Mouse (Mus musculus): ENCODE data around the gene Abl2. TPM values are rescaled to one million over a fixed set of nuclear protein-coding genes. Genes with fewer than 3 reads are reported as not detected.

Gene Abl2
- polyA plus RNA-seq, 1 experiment from 2014 or later = 3.9 TPM

DNA sequence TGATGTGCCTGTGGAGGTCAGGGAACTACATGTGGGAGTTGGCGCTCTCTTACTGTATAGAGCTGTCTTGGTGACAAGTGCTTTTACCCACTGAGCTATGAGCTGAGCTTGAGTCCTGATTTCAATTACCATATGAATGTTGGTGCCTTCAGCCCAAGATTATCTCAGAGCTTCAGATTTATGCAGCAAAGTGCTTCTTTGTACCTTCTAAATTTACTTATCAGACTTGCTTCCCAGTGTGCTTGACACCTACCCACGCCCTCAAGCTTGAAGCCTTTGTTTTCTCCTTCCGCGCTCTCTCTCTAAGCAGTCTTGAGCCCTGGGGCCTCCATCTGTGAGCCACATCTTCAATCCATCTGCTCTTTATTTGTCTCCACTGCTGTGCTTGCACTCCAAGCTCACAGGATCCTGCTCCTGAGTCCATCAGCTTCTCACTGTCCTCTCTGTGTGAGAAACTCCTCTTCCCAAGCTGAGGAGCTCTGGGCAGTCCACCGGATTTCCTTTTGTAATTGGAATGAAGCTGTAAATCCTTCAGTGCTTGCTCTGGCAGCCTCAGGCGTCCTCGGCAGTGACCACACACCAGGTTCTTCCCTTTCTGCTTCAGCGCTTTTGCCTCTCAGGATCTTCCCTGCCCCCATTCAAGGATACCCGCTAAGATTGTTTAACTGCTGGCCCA, 55.4 kb downstream of the Abl2 start:
- no peak overlapping the region for H3K9ac ChIP-seq (replicated peaks; ENCODE audit: low read length)
- no peaks in the 10 kb centered on the region for H3K27me3 ChIP-seq (ENCODE audit: control insufficient read depth, insufficient read depth, low read length)
- ATAC-seq (replicated peaks; ENCODE audit: insufficient number of reproducible peaks, low FRiP score, low TSS enrichment, low read depth) (0 out of 2 replicates have a peak, but pooled peaks have one; percentile 48), DNase-seq (ENCODE audit: low spot score) (peak; percentile 54)
- no peaks in the 10 kb centered on the region for H3K9me3 ChIP-seq (replicated peaks; ENCODE audit: control insufficient read depth, low read length)
- 12% methylated on average over 9 of the region's 9 CpGs for WGBS
- H3K4me3 ChIP-seq (ENCODE audit: low read depth, low read length) = no peak overlapping the region
- H3K4me1 ChIP-seq (ENCODE audit: control insufficient read depth, insufficient read depth, low read length) = no peaks in the 10 kb centered on the region; the same call in 1 of the 2 replicates
- H3K27ac ChIP-seq (replicated peaks; ENCODE audit: low read depth, low read length) = 0 out of 2 replicates have a peak overlapping the region, but pooled peaks have one; percentile 3
- H3K4me2 ChIP-seq (ENCODE audit: low read depth, low read length) = no peak overlapping the region
- H3K36me3 ChIP-seq (replicated peaks; ENCODE audit: control insufficient read depth, insufficient read depth, low read depth, low read length) = no peaks in the 10 kb centered on the region; the same call in 1 of the 2 replicates

DNA sequence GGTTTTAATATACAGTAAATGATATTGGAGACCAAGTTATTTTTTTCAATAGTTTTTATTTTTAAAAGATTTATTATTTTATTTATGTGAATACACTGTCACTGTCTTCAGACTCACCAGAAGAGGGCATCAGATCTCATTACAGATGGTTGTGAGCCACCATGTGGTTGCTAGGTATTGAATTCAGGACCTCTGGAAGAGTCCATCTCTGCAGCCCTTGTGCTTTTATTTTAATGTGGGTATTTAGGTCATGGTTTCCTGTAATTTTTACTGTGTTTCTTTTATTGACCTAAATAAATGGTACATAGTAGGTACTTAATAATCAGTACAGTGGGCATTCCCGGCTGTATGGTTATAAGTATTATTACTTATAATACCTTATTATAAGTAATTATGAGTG, 56.1 kb downstream of the Abl2 start:
- Histone ChIP-seq H3K9me3 (replicated peaks; ENCODE audit: control insufficient read depth, low read length) (no peaks in the 10 kb centered on the region), H3K4me2 (ENCODE audit: low read depth, low read length) (no peak overlapping the region), H3K4me1 (ENCODE audit: control insufficient read depth, insufficient read depth, low read length) (no peaks in the 10 kb centered on the region; the same call in 1 of the 2 replicates), H3K36me3 (replicated peaks; ENCODE audit: control insufficient read depth, insufficient read depth, low read depth, low read length) (no peaks in the 10 kb centered on the region; the same call in 1 of the 2 replicates), H3K4me3 (ENCODE audit: low read depth, low read length) (no peak overlapping the region), H3K27ac (replicated peaks; ENCODE audit: low read depth, low read length) (no peak overlapping the region), H3K27me3 (ENCODE audit: control insufficient read depth, insufficient read depth, low read length) (no peaks in the 10 kb centered on the region), H3K9ac (replicated peaks; ENCODE audit: low read length) (no peak overlapping the region)
- no peak for ATAC-seq (replicated peaks; ENCODE audit: insufficient number of reproducible peaks, low FRiP score, low TSS enrichment, low read depth)
- 84% methylated on average over 1 of the region's 1 CpGs for WGBS
- DNase-seq (ENCODE audit: low spot score) = no peak

DNA sequence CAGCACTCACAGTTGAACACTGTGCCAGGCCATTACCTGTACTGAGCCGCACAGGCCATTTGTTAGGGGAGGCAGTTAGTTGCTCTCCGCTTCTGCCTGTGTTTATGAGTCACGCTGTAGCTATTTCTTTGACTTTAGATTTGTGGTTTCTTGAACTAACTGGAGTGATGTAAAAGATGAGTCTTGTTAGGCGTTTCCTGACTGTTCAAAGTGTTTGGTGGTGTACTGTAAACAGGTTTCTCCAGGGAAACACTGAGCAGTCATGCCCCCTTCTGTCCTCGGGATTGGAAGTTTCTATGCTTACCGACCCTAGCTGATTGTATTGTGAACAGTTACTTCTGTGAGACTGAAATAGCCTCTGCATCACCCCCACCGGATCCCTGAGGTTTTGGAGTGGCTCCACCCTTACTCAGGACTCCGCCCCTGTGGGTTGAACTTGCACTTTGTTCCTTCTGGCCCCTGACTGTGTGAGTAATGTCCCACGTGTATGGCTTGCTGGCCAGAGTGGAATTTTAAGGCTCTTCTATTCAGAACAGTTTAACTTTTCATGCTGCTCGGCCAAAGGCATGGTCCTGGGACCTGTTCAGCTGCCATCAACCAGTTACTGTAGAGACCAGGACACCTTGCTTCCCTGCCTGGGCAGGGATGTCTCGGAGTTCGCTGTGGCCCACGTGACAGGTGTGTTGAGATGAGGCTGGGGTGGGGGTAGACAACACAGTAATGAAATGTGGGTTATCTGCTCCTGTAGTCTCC, 57.0 kb downstream of the Abl2 start:
- peak; percentile 40; the same call in 1 of the 2 replicates for ATAC-seq (replicated peaks; ENCODE audit: insufficient number of reproducible peaks, low FRiP score, low TSS enrichment, low read depth)
- Histone ChIP-seq H3K27me3 (ENCODE audit: control insufficient read depth, insufficient read depth, low read length) (no peaks in the 10 kb centered on the region), H3K9me3 (replicated peaks; ENCODE audit: control insufficient read depth, low read length) (no peaks in the 10 kb centered on the region), H3K36me3 (replicated peaks; ENCODE audit: control insufficient read depth, insufficient read depth, low read depth, low read length) (no peaks in the 10 kb centered on the region; the same call in 1 of the 2 replicates), H3K9ac (replicated peaks; ENCODE audit: low read length) (0 out of 2 replicates have a peak overlapping the region, but pooled peaks have one; percentile 18), H3K4me3 (ENCODE audit: low read depth, low read length) (no peak overlapping the region), H3K4me1 (ENCODE audit: control insufficient read depth, insufficient read depth, low read length) (no peaks in the 10 kb centered on the region; the same call in 1 of the 2 replicates), H3K27ac (replicated peaks; ENCODE audit: low read depth, low read length) (no peak overlapping the region), H3K4me2 (ENCODE audit: low read depth, low read length) (peak overlapping the region; percentile 16)
- peak; percentile 47 for DNase-seq (ENCODE audit: low spot score)
- WGBS = 29% methylated on average over 13 of the region's 13 CpGs

DNA sequence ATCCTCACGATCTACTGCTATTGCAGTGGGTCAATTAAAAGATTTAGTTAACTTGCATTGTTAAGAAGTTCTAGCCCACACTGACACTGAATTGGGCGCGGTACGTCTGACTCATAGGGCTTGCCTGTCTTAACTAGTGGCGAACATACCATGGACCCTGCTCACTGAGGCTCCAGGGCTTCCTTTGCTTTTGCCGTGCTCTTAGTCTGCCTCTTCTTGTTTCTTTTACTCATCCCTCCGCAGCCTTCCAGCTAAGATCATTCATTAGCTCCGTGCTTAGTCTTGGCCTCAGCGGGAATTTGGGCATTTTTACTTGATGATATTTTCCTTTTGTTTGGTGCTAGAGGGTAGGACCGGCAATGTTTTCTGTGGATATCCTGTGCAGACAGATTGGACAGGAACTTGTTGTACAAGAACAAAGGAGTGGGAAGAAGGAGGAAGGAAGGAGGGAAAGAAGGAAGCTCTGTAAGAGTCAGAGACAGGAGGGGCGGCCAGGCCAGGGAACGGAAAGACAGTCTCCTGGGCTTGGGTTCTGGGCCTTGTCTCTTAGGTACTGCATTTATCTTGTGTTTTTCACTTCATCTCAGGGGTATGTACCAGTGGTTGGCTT, 58.5 kb downstream of the Abl2 start:
- Histone ChIP-seq H3K4me2 (ENCODE audit: low read depth, low read length) (no peak overlapping the region), H3K36me3 (replicated peaks; ENCODE audit: control insufficient read depth, insufficient read depth, low read depth, low read length) (no peaks in the 10 kb centered on the region; the same call in 1 of the 2 replicates), H3K9ac (replicated peaks; ENCODE audit: low read length) (no peak overlapping the region), H3K9me3 (replicated peaks; ENCODE audit: control insufficient read depth, low read length) (no peaks in the 10 kb centered on the region), H3K27ac (replicated peaks; ENCODE audit: low read depth, low read length) (no peak overlapping the region), H3K4me1 (ENCODE audit: control insufficient read depth, insufficient read depth, low read length) (no peaks in the 10 kb centered on the region; the same call in 1 of the 2 replicates), H3K4me3 (ENCODE audit: low read depth, low read length) (no peak overlapping the region), H3K27me3 (ENCODE audit: control insufficient read depth, insufficient read depth, low read length) (no peaks in the 10 kb centered on the region)
- DNase-seq (ENCODE audit: low spot score) (no peak), ATAC-seq (replicated peaks; ENCODE audit: insufficient number of reproducible peaks, low FRiP score, low TSS enrichment, low read depth) (no peak)
- WGBS = 33% methylated on average over 12 of the region's 12 CpGs

DNA sequence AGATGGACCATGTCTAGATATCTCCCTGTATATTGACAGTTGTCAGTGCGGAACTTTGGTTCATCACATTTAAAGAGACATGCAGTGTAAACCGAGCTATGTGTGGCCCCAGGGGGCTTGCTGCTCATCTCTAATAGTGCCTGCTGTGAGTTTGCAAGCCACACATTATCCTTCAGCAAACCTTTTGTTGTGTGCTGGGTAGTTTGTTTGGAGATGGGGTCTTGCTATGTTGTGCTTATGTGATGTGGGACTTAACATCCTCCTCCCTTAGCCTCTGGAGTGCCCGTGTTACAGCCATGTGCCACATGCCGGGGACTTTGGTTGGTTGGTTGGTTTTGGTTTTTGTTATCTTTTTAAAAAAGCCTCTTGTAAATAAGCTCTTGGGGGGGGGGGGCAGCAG, 59.2 kb downstream of the Abl2 start:
- no peaks in the 10 kb centered on the region; the same call in 1 of the 2 replicates for H3K4me1 ChIP-seq (ENCODE audit: control insufficient read depth, insufficient read depth, low read length)
- H3K4me2 ChIP-seq (ENCODE audit: low read depth, low read length) = no peak overlapping the region
- ATAC-seq (replicated peaks; ENCODE audit: insufficient number of reproducible peaks, low FRiP score, low TSS enrichment, low read depth) (no peak), DNase-seq (ENCODE audit: low spot score) (no peak)
- H3K36me3 ChIP-seq (replicated peaks; ENCODE audit: control insufficient read depth, insufficient read depth, low read depth, low read length) = peaks cover 2% of the 10 kb centered on the region; the same call in 1 of the 2 replicates
- H3K9me3 ChIP-seq (replicated peaks; ENCODE audit: control insufficient read depth, low read length) = no peaks in the 10 kb centered on the region
- no peak overlapping the region for H3K9ac ChIP-seq (replicated peaks; ENCODE audit: low read length)
- no peak overlapping the region for H3K27ac ChIP-seq (replicated peaks; ENCODE audit: low read depth, low read length)
- 56% methylated on average over 4 of the region's 4 CpGs for WGBS
- H3K4me3 ChIP-seq (ENCODE audit: low read depth, low read length) = no peak overlapping the region
- H3K27me3 ChIP-seq (ENCODE audit: control insufficient read depth, insufficient read depth, low read length) = no peaks in the 10 kb centered on the region

DNA sequence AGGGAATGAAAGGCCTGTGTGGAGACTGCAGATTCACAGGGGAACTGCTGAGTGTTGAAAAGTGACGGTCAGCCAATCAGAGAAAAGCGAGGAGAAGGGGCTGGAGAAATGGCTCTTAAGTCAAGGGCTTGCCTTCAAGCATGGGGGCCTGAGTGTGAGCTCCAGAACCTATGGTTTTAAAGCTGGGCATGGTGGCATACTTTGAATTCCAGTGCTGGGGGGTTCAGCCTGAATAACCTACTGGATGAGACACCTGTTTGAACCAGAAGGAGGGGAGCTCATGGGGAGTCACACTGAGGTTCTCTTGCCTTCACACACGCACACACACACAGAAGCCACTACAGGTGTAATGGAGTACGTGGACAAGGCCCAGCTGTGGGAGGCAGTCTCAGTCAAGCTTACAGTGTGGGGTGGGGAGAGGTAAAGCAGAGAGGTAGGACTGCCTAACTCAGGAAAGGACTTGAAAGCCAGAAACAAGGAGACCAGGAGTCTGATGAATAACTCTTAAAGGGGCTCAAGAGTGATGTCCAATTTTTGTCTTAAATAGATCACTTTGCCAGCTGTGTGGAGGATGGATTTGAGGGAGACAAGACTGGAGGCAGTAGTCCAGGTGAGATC, 61.8 kb downstream of the Abl2 start:
- WGBS = 76% methylated on average over 4 of the region's 4 CpGs
- Histone ChIP-seq H3K36me3 (replicated peaks; ENCODE audit: control insufficient read depth, insufficient read depth, low read depth, low read length) (0 out of 2 replicates have a peak, but pooled peaks cover 2% of the 10 kb centered on the region), H3K4me3 (ENCODE audit: low read depth, low read length) (no peak overlapping the region), H3K4me1 (ENCODE audit: control insufficient read depth, insufficient read depth, low read length) (no peaks in the 10 kb centered on the region; the same call in 1 of the 2 replicates), H3K9ac (replicated peaks; ENCODE audit: low read length) (no peak overlapping the region), H3K4me2 (ENCODE audit: low read depth, low read length) (no peak overlapping the region), H3K9me3 (replicated peaks; ENCODE audit: control insufficient read depth, low read length) (no peaks in the 10 kb centered on the region), H3K27ac (replicated peaks; ENCODE audit: low read depth, low read length) (no peak overlapping the region), H3K27me3 (ENCODE audit: control insufficient read depth, insufficient read depth, low read length) (no peaks in the 10 kb centered on the region)
- no peak for ATAC-seq (replicated peaks; ENCODE audit: insufficient number of reproducible peaks, low FRiP score, low TSS enrichment, low read depth)
- DNase-seq (ENCODE audit: low spot score) = no peak

DNA sequence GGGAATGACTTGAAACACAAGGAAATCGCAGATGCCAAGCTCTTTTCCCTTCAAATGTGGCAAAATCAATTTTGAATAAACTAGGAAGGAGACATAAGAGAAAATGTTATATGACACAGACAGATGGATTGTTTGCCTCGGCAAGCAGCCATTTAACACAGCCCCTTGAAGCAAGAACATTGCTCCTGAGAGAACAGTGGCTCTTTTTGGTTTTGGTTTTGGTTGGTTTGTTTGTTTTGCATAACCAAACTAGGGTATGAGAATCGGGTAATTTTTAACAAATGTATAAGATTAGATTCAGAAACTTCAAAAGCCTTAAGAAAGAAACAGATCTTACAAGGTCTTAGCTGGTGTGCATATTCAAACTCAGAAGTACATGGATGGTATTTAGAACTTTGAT, 62.4 kb downstream of the Abl2 start:
- no peaks in the 10 kb centered on the region for H3K27me3 ChIP-seq (ENCODE audit: control insufficient read depth, insufficient read depth, low read length)
- no peak overlapping the region for H3K27ac ChIP-seq (replicated peaks; ENCODE audit: low read depth, low read length)
- 81% methylated on average over 3 of the region's 3 CpGs for WGBS
- H3K4me1 ChIP-seq (ENCODE audit: control insufficient read depth, insufficient read depth, low read length) = no peaks in the 10 kb centered on the region
- no peak overlapping the region for H3K4me2 ChIP-seq (ENCODE audit: low read depth, low read length)
- no peak overlapping the region for H3K4me3 ChIP-seq (ENCODE audit: low read depth, low read length)
- DNase-seq (ENCODE audit: low spot score) = no peak
- no peaks in the 10 kb centered on the region for H3K9me3 ChIP-seq (replicated peaks; ENCODE audit: control insufficient read depth, low read length)
- ATAC-seq (replicated peaks; ENCODE audit: insufficient number of reproducible peaks, low FRiP score, low TSS enrichment, low read depth) = no peak
- no peak overlapping the region for H3K9ac ChIP-seq (replicated peaks; ENCODE audit: low read length)
- H3K36me3 ChIP-seq (replicated peaks; ENCODE audit: control insufficient read depth, insufficient read depth, low read depth, low read length) = 0 out of 2 replicates have a peak, but pooled peaks cover 2% of the 10 kb centered on the region
